Mouse (Mus musculus) CD4-positive helper T cell, adult 2 months (primary cell): Measurements from ENCODE around the gene Mmp24.

ENCODE experiments used
- DNase-seq: peaks from one replicate; pipeline ENCODE4 v3.0.0-alpha.2; 2012; ENCODE audit warnings: low read depth, missing footprints, low spot score

Gene Mmp24

GRCm38 (mm10) chr2:155775685-155776263 is 632 bp downstream of the Mmp24 start:
- DNase-seq = peak; percentile 27

DNA sequence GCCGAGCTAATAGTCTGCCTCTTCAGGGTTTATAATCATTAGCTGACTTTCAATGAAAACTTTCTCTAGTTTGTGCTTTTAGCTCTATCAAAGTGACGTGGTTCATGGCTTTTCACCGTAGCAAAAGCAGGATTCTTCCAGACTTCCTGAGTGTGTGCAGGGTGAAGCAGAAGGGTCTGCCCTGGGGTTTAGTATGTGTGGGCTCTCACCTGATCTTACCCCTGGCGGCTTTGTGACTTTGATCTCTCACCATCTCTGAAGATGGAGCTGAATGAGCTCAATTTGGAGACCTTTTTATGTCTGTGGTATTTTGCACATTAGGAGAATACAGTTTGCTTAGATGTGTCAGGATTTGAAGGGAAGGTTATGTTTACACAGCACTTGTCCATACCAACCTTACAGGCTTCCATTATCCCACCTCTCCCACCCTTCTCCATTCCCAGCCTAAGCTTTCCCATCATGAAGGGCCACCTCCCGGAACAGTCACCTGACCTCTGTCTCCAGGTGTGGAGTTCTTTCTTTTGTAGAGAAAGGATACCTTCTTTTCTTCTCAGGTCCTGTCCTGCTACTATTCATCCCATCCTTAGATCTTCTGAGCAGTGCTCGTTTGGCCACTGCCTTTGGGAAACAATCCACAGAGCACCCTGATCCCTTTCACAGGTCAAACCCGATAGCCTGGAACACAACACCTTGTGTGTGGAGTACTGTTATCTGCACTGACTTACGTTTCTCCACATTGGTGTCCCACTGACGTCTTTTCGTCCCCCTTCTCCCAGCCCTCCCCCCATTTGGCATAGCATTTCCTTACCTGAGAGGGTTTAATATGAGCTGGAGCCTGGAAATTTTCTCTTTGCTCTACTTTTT is 1.9 kb downstream of the Mmp24 start:
- no peak for DNase-seq

- DNase-seq = no peak
Observed at GRCm38 (mm10) chr2:155777688-155777985, 2.5 kb downstream of the Mmp24 start.

- DNase-seq = no peak
Observed at GRCm38 (mm10) chr2:155778004-155778403, 2.9 kb downstream of the Mmp24 start.

- no peak for DNase-seq
Observed at GRCm38 (mm10) chr2:155779066-155779465, 3.9 kb downstream of the Mmp24 start.

DNA sequence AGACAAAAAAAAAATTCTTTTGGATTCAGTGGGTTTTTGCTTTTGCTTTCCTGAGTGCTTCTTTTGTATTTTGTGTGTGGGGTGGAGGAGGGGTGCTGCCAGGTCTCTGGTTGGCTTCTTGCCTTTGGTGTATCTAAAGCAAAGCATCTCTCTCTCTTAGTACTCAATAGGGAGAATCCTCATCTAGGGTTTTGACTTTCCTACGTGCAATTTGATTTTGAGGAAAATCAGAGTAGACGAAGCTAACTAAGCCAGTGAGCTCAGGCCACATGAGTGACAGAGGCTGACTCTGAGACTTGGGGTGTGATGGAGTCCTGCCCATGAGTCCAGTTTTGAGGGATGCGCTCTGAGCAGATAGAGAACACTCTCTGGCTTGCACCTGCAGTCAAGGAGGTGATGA is 4.4 kb downstream of the Mmp24 start:
- DNase-seq = no peak

GRCm38 (mm10) chr2:155784534-155784933 is 9.4 kb downstream of the Mmp24 start:
- no peak for DNase-seq

GRCm38 (mm10) chr2:155786905-155787304 is 11.8 kb downstream of the Mmp24 start:
- DNase-seq = no peak

GRCm38 (mm10) chr2:155787949-155788931 is 13.1 kb downstream of the Mmp24 start:
- DNase-seq = no peak

DNA sequence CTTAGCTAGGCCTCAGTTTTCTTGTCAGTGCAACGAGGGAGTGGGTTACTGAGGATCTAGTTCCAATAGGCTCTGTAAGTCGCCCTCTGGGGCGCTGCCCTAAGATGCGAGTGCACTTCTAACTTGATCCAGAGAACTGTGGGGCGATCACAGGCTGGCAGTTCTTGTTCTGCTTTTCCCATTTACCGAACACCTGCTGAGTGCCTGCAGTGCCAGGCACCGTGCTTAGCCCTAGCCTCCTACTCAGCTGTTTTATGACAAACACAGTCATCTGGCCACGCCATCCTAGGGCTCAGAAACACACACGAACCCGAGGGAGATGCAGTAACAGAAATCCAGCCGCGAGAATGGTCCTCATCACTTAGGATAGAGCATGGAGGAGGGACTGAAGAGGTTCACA is 17.8 kb downstream of the Mmp24 start:
- DNase-seq = no peak

- no peak for DNase-seq
Observed at GRCm38 (mm10) chr2:155794674-155795445, 19.7 kb downstream of the Mmp24 start.

DNA sequence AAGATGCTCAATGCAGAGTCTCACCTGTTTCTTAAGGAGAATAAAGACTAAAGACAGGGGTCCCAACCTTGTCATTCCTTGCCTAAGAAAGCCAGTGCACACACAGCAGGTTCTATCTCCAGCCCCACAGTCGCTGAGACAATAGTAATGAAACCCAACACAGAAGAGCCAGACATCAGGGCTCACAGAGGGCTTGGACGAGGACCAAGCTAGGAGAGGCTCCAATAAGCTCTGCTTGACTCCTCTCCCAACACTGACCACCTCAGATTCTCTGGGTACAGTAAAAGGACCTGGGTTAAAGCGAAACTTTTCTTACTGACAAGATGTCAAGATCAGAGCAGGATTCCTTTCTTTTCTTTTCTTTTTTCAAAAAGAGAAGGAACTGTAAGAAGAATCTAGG is 23.5 kb downstream of the Mmp24 start:
- no peak for DNase-seq

DNA sequence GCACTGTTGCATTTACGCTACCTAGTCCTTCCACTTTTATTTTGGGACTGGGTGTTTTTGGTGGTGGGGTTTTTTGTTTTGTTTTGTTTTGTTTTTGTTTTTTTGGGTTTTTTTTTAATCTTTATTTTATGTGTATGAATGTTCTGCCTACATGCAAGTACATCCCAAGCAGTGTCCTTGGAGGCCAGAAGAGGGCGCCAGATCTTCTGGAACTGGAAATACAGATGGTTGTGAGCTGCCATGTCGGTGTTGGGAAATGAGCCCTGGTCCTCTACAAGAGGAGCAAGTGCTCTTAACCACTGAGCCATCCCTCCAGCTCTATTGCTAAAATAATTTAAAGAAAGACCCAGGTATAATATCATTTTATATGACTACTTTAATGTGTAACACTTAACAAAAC is 27.6 kb downstream of the Mmp24 start:
- DNase-seq = no peak

DNA sequence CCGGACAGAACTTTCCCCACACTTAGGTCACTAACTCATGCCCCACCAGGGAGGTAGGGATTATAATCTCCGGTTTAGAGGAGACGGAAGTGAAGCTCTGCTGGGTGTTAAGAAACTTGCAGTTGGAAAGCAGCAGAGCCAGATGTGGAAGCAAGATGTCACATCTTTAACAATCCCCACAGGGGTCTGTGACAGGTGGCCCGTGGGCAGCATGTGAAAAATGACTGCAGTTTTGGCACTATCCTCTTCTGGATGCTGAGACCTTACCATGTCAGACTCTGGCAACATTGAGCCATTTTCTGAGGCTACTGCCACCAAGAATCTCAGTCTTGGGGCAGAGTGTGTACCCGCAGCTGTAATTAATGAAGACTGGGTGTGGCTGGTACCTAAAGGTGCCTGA is 28.9 kb downstream of the Mmp24 start:
- no peak for DNase-seq

DNA sequence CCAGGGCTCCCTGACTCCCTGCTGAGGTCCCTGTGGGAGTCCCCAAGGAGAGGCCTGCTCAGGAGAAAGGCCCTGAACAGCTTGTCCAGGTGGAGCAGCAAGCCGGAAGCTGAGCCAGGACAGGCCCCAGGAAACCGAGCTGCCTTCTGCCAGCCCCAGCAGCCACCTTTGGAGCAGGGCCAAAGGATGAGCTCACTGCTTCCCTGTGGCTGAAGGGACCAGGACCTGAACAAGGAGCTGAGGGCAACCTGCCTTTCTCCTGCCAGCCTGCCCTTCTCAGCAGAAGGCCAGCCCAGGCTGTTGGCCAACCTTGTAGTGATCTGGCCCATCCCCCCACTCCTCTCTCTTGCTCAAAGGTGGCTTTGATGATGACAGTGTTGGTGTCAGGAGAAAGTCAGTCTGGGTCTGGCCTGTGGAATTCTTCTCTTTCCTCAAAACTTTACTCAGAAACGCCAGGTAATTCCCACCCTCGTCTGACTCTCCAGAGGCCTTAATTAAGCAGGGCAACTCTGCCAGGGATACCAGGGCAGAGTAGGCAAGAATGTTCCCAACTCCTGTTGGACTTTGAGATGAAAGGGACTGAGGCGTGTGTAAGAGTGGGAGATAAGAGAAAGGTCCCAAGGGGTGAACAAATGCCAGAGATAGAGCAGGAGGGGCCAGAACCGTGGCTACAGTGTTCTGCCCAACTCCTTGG is 30.2 kb downstream of the Mmp24 start:
- no peak for DNase-seq

DNA sequence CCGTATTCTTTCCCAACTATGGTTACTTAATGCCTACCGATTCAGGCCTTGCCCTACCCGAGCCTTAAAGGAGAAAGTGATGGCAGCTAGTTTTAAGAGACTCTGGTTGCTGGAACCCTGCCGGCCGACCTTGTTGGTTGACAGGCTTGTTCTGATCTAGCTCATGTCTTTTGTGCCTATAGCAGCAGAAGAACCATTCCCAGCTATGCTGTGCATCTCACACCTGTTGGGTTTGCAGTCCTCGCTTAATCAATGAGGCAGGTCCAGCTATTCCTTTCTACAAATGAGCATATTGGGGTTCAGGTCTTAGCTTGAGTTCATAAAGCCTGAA is 30.7 kb downstream of the Mmp24 start:
- no peak for DNase-seq

- no peak for DNase-seq
Observed at GRCm38 (mm10) chr2:155806548-155806947, 31.4 kb downstream of the Mmp24 start.

GRCm38 (mm10) chr2:155807408-155807807 is 32.3 kb downstream of the Mmp24 start:
- no peak for DNase-seq

DNA sequence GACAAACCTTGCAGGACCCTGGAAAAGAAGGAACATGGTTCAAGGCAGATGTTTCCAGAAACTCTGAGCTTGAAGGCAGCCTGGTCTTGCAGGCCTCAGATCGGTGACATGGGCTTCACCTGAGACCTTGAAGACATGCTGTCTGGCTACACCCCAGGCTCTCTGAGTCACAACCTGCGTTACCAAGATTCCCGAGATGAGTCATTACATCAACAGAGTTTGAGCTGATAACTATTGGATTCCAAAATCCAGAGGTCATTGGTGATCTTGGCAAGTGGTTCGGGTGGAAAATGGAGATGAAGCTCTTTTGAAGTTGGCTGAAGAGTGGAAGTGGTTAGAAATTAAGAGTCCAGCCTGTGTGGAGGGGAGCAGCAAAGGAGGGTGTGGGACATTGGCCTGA is 34.5 kb downstream of the Mmp24 start:
- no peak for DNase-seq

DNA sequence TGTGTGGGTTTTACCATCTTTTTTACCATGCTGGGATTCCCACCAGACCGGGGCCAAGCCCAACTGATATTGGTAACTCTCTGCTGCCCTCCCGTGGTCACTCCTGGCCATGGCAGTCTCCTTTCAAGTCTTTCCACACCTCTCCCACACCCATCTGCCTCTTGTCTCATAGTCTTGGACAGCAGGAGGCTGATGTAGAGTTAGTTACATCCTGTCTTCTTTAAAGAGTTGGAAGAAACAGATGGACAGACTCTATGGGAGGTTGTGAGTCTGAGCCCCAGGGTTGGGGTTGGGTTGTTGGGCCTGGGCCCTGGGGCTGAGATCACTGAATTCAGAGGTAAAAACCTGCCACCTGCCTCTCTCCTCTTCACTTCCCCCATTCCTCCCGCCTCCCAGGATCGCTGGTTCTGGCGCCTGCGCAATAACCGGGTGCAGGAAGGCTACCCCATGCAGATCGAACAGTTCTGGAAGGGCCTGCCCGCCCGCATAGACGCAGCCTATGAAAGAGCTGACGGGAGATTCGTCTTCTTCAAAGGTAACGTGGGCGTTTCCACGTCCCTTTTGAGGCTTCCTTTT is 36.8 kb downstream of the Mmp24 start:
- DNase-seq = peak; percentile 83

- no peak for DNase-seq
Observed at GRCm38 (mm10) chr2:155812637-155813036, 37.5 kb downstream of the Mmp24 start.
